Mouse (Mus musculus) left cerebral cortex, postnatal 4 days (tissue): ENCODE results near the gene Cib1. TPM values are rescaled to one million over a fixed set of nuclear protein-coding genes. Genes with fewer than 3 reads are reported as not detected.
A peak's percentile ranks its signal among the peaks of the same experiment; 100 is the strongest.

Experiments used
- DNase-seq: peaks from one replicate; pipeline ENCODE4 v3.0.0-alpha.2; 2022
- intact Hi-C: fragments of 180-260 bp; cut with DNase I; formaldehyde crosslinking; loops from one replicate; pipeline ENCODE4 v1.15.1; 2025
- total RNA-seq, 2 experiments: library from RNA; stranded (reverse); gene quantifications; 2 replicates each; pipeline ENCODE4 v1.2.3; 2021

Cib1 gene
- total RNA-seq, 2 experiments from 2014 or later = 14.2 to 16.4 TPM

DNA sequence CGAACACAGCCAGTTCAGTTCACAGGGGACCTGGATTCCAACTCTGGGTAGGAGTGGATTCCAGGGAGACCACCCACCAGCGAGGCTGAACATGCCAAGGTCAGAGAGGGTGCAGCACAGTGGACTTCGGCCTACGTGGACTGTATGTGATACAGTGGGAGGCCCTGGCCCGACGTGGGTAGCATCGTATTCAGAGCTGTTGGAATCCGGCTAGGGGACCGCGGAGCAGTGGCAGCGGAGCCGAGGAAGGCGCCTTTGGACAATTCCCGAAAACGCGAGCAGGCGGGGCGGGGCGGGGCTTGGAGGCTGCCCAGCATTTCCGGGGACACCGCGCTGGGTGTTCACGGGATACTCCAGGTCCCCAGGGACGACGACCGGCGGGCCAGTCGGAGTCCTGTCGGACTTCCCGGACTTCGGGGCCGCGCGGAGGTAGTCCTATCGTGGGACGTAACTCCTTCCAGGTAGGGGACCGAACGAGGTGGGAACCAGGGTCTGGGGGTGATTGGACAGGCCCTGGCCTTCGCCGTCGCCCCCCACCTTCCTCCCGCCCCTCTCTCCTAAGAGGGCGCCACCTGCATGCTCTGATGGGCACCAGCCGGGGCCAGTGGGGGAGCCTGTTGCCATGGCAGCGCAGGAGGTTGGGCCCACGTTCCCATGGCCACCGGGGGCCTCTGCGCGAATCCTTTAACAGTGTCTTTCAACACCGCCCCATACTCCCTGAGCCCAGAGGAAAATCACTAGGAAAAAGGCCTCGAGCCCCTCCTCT lies 45.9 kb downstream of the Cib1 start, which contains the start of gene Sema4b:
Sema4b (plus strand) TSS at position 311 of the 766 bp plus-strand sequence.
- peak; percentile 95 for DNase-seq
- intact Hi-C loops = no loop called here

DNA sequence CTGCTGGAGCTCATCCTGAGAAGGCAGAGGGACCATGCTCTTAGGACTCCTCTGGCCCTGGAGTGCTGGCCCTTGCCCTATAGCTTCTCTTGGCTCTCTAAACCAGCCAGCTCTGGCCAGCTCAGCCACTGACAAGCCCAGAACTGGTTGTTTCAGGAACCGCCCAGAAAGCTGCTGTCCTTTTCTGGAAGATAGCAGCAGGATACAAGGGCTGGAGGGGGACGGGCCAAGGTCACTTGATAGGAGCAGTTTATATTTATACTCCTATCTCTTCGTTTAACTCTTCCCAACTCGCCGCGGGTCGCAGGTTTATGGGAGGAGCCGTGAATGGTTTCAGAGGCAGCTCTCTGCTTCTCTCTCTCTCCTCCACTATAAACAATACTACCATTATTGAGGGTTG lies 46.6 kb downstream of the Cib1 start:
- intact Hi-C loops = no loop called here
- DNase-seq = no peak

DNA sequence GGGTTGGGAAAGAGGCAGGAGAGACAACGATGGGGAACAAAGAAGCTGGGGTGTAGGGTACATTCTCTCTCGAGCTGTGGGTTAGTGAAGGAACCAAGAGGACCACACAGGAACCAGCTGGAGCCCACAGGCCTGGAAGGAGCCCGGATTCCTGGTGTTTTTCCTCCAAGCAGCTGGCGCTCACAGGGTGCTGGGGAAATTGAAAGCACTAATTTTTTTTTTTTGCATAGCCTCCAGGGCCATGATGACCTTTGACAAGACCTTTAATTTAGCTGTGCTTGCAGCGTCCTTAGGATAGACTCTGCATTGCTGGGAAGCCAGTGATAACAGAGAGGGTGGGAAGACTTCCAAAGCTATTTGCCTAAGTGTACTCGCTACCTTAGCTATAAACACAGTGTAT lies 47.6 kb downstream of the Cib1 start:
- DNase-seq = no peak
- intact Hi-C loops = no loop called here

DNA sequence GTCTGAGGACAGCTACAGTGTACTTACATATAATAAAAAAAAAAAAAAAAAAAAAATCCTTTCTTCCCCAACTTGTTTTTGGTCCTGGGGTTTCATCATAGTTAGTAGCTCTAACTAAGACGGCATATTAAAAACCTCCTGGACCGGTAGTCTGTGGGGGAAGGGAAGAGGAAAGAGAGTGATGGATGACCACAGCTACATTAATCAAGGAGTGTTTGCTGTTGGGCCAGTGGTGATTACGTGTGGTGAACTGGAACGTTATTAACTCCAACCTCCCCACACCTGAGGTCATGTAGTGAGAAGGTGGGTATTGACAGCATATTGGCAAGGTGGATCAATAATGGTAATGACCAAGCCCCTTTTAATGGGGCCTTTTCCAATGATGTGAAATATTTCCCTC lies 48.1 kb downstream of the Cib1 start:
- intact Hi-C loops = no loop called here
- no peak for DNase-seq

- intact Hi-C loops = no loop called here
- DNase-seq = no peak
Observed at GRCm38 (mm10) chr7:80183969-80184368, 48.6 kb downstream of the Cib1 start.

GRCm38 (mm10) chr7:80183466-80183865 lies 49.1 kb downstream of the Cib1 start:
- DNase-seq = no peak

GRCm38 (mm10) chr7:80182139-80182538 lies 50.5 kb downstream of the Cib1 start:
- no peak for DNase-seq
- intact Hi-C loops = no loop called here

More at GRCm38 (mm10) chr7:80183466-80183865, 49.1 kb downstream of the Cib1 start:
- intact Hi-C loops = no loop called here

DNA sequence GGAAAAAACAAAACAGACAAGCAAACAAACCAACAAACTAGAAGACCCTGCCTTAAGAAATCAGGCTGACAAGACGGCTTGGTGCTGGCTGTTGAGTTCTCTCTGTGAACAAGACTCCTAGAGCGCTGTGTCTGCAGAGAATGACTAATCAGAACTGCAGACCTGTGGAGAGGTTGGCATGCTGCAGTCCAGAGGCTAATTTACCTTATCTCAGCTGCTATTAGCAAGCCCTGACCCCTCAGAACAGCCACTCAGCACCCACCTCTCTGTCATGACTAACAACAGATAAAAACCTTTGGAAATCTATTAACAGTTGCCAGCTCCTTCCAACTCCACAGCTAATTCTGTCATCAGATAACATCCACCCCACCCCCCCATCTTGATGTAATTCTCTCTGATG lies 51.5 kb downstream of the Cib1 start:
- no peak for DNase-seq
- intact Hi-C loops = no loop called here

- no peak for DNase-seq
- intact Hi-C loops = no loop called here
Observed at GRCm38 (mm10) chr7:80180202-80180601, 52.4 kb downstream of the Cib1 start.

DNA sequence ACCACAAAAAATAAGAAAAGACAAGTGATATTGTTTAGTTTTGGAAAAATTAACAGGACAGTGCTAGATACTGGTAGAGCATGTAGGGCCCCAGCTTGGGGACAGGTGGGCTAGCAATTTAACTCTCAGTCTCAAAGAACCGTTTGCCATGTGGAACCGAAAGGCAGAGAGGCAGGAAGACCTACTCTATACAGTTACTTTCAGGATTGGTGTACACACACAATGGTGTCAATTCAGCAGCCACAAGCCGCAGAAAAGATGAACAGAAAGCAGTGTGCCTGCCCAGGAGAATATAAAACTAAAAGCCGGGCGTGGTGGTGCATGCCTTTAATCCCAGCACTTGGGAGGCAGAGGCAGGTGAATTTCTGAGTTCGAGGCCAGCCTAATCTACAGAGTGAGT lies 52.8 kb downstream of the Cib1 start:
- intact Hi-C loops = no loop called here
- DNase-seq = no peak

DNA sequence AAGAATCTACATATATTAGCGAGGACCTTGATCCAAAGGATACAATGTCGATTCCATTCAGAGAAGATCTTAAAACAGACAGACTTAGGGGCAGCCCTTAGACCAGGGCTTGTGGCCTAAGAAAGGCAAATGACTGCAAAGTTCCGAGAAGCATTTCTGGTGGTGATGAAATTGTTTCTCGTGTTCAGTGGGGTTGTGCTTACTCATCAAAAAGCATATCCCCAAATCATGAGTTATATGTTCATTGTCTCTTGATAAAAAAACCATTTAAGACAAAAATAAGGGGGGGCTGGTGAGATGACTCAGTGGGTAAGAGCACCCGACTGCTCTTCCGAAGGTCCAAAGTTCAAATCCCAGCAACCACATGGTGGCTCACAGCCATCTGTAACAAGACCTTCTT lies 53.3 kb downstream of the Cib1 start:
- intact Hi-C loops = no loop called here

GRCm38 (mm10) chr7:80178037-80178729 lies 54.4 kb downstream of the Cib1 start:
- no peak for DNase-seq
- intact Hi-C loops = no loop called here

More for the DNA sequence above, 53.3 kb downstream of the Cib1 start:
- DNase-seq = no peak

- intact Hi-C loops = no loop called here
- no peak for DNase-seq
Observed at GRCm38 (mm10) chr7:80177438-80177837, 55.2 kb downstream of the Cib1 start.

Other genes with a start within 250 kb of the Cib1 start
- gene Zfp710, start 208.0 kb downstream of the Cib1 start, total RNA-seq = 10 to 100 TPM; 19.3 to 23.7 TPM
- gene Idh2, start 117.4 kb downstream of the Cib1 start, total RNA-seq = 10 to 100 TPM; 66.4 to 74.7 TPM
- 10 to 100 TPM; 31.4 to 33.9 TPM for gene Sema4b, start 46.0 kb downstream of the Cib1 start, total RNA-seq
- 1 to 10 TPM; 4.6 to 5.1 TPM for gene Gdpgp1, start 52 bp upstream of the Cib1 start, total RNA-seq
- 1 to 10 TPM; 1.1 to 2.2 TPM for gene Ttll13, start 13.6 kb upstream of the Cib1 start, total RNA-seq
- 10 to 100 TPM; 41.6 to 42.7 TPM for gene Ngrn, start 28.4 kb upstream of the Cib1 start, total RNA-seq
- 10 to 100 TPM; 34.1 to 36.0 TPM for gene Vps33b, start 36.8 kb upstream of the Cib1 start, total RNA-seq
- 10 to 100 TPM; 16.5 to 18.0 TPM for gene Prc1, start 61.6 kb upstream of the Cib1 start, total RNA-seq
- gene Rccd1, start 91.6 kb upstream of the Cib1 start, total RNA-seq = 10 to 100 TPM; 16.9 to 22.8 TPM
- gene Unc45a, start 108.2 kb upstream of the Cib1 start, total RNA-seq = 10 to 100 TPM; 63.0 to 63.3 TPM
- gene Hddc3, start 110.3 kb upstream of the Cib1 start, total RNA-seq = 10 to 100 TPM; 49.2 to 50.8 TPM
- gene Man2a2, start 138.6 kb upstream of the Cib1 start, total RNA-seq = 100 to 1,000 TPM; 112 to 121 TPM
- gene Fes, start 155.1 kb upstream of the Cib1 start, total RNA-seq = 1 to 10 TPM; 5.2 to 7.5 TPM
- gene Furin, start 172.6 kb upstream of the Cib1 start, total RNA-seq = 10 to 100 TPM; 41.5 to 44.8 TPM